In genomic region chr7:99590064-99590463, GRCm38 (mm10) we compare ENCODE assay signal across 8 mouse cellular contexts. TPM values are rescaled to one million over a fixed set of nuclear protein-coding genes. Genes with fewer than 3 reads are reported as not detected.
DNase-seq lines count a peak whose midpoint lies in the region; ATAC-seq lines count a peak whose summit lies in the region.

No protein-coding gene starts in this region.

- 22% methylated on average over 3 of the region's 3 CpGs for WGBS in lung, embryonic 16.5 days

- no peak overlapping the region for H3K9ac ChIP-seq in lung, embryonic 16.5 days (ENCODE audit: low read length)

- ATAC-seq in common myeloid progenitor, adult 5-6 weeks (replicated peaks; ENCODE audit: low read depth, poor library complexity, severe bottlenecking) = peak; percentile 28; the same call in 1 of the 2 replicates
- ATAC-seq in lung, embryonic 16.5 days (ENCODE audit: low read depth) = peak; percentile 31; the same call in 1 of the 2 replicates

- H3K27ac ChIP-seq in lung, embryonic 16.5 days (ENCODE audit: low read length) = no peak overlapping the region

- no peaks in the 10 kb centered on the region for H3K9me3 ChIP-seq in lung, embryonic 16.5 days (ENCODE audit: control insufficient read depth, low read length)

- H3K27me3 ChIP-seq in lung, embryonic 16.5 days (ENCODE audit: control insufficient read depth, insufficient read depth, low read depth, low read length) = no peaks in the 10 kb centered on the region

- no peaks in the 10 kb centered on the region for H3K4me1 ChIP-seq in lung, embryonic 16.5 days (replicated peaks; ENCODE audit: control insufficient read depth, insufficient read depth, low read length)

- peaks cover 19% of the 10 kb centered on the region for H3K36me3 ChIP-seq in lung, embryonic 16.5 days (ENCODE audit: control insufficient read depth, insufficient read depth, low read length)

- no peak overlapping the region for H3K4me2 ChIP-seq in lung, embryonic 16.5 days (ENCODE audit: low read depth, low read length)

- DNase-seq in 416B (ENCODE audit: low read depth) (peak; percentile 75), ZHBTc4 (ENCODE audit: low read depth, low spot score) (peak; percentile 68)
- DNase-seq in gastrocnemius, postnatal 25 days = peak; percentile 35
- peak; percentile 78 for DNase-seq in layer of hippocampus, adult 11-12 months (ENCODE audit: low spot score)
- DNase-seq in ovary, postnatal 36 days (ENCODE audit: low spot score) = peak; percentile 54
- peak; percentile 83 for DNase-seq in thymus, postnatal 14 days

- H3K4me3 ChIP-seq in lung, embryonic 16.5 days (ENCODE audit: low read length) = no peak overlapping the region

RNA-seq across cellular contexts. Expression of gene Tpbgl, which starts 36.8 kb away (rescaled TPM):
- 0.34 TPM in 1 of 2 replicates, not detected in the other for total RNA-seq in common myeloid progenitor, adult 5-6 weeks (2017)
- total RNA-seq in gastrocnemius, postnatal 25 days (2021) = 10 to 100 TPM; 42.5 to 46.1 TPM
- 0.92 and 1.1 TPM in 2 replicates for polyA plus RNA-seq in lung, embryonic 16.5 days (2015; fragmentation: Nextera tagmentation; extraction: Ambion mirVana)

RNA-seq across cellular contexts. Expression of gene Arrb1, which starts 54.8 kb away (rescaled TPM):
- total RNA-seq in common myeloid progenitor, adult 5-6 weeks (2017) = 45.4 and 48.7 TPM in 2 replicates
- 10 to 100 TPM; 12.4 to 15.6 TPM for total RNA-seq in gastrocnemius, postnatal 25 days (2021)
- 20.6 and 20.9 TPM in 2 replicates for polyA plus RNA-seq in lung, embryonic 16.5 days (2015; fragmentation: Nextera tagmentation; extraction: Ambion mirVana)

Comparison
In these comparisons a context has a peak if more than half of its experiments do, and no peak if none do; other contexts are left out.
1. RNA of gene Tpbgl, which starts 36.8 kb away (total RNA-seq): 42.5 to 46.1 TPM in gastrocnemius, postnatal 25 days; 0.34 TPM in common myeloid progenitor, adult 5-6 weeks; every median in the first group is over 10 times any median in the second.
2. Peak in every context shown above with its lines, with median percentiles within 50 percentile points of each other: DNase-seq.